Mouse (Mus musculus) liver (tissue): ENCODE measurements around the gene Itpr1.
A peak's percentile ranks its signal among the peaks of the same experiment; 100 is the strongest.

Experiments
- DNase-seq: peaks from one replicate; pipeline ENCODE4 v3.0.0-alpha.2; 2020; ENCODE audit warnings: mixed read lengths

Gene Itpr1

DNA sequence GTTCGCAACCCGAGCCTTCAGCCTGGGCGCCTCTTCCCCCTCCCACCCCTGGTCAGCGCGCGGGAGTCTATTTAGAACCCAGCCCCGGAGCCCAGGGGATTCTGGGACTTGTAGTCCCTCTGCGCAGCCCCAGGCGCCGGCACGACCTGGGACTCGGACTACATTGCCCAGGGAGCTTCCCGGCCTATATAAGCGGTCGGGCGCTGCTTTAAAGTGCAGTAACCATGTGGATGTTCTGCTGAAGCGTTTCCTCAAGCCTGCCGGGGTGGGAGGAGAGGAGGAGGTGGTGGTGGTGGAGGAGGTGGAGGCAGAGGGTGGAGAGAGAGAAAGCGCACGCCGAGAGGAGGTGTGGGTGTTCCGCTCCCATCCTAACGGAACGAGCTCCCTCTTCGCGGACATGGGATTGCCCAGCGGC, at the start of gene Itpr1:
Gene Itpr1 (plus strand): TSS at position 216 of the 415 bp plus-strand sequence.
- peak; percentile 97 for DNase-seq

DNA sequence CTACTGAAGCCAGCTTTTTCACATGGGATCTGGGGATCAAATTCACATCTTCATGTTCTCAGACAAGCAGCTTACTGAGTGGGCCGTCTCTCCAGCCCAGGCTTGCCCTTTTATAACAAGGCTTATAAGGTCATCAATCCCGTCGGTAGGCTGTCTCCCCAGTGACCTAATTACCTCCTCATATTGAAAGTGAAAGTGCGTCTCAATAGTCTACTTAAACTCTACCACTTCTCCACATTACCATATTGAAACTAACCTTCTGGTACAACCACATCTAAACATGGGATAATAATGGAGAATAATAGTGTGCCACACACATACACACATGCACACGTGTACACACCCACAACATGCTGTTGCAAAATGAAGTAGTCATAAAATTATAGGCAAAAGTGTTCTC, 48.0 kb upstream of the Itpr1 start:
- no peak for DNase-seq

DNA sequence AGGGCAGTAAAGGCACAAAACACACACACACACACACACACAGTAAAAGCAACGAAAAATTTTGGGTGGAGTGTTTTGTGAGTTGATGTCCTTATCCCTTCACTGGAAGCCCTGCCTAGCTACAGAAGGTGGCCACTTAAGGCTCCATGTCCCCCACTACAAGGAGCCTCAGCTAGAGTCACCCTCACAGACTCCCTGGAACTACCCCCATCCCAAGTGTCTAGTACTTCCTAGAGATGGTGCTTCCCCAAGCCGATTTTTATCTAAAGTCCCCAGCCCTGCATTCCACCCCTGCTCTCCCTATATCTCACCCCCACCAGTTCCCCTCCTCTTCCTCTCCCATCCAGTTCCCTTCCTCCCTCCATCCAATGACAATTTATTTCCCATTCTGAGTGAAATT, 47.3 kb upstream of the Itpr1 start:
- no peak for DNase-seq

DNA sequence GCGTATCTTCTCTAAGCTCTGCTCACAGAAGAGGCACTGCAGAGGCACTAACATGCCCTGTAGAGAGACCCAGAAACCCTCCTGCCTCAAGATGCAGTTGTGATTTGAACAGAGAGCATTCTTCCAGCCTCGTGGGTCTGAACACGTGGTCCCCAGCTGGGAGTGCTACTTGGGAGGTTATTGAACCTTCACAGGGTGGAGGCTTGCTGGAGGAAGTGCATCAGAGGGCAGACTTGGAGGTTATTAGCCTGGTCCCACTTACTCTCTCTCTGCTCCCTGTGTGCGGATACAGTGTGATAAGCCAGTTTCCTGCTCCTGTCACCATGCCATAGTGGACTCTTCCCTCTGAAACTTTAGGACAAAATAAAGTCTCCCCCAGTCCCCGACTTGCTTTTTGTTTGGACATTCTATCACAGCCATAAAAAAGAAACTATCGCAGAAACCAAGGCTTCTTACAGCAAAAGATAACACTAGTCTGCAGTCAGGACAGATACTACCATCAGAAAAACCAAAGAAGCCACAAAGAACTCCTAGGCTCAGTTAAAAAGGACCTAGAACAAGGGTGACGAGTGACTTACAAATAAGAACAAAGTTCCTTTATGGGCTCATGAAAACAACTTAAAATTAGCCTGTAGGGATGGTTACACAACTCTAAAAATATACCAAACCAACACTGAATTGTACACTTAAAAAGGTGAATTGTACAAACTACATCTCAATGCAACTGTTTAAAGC, 44.8 kb upstream of the Itpr1 start:
- no peak for DNase-seq

DNA sequence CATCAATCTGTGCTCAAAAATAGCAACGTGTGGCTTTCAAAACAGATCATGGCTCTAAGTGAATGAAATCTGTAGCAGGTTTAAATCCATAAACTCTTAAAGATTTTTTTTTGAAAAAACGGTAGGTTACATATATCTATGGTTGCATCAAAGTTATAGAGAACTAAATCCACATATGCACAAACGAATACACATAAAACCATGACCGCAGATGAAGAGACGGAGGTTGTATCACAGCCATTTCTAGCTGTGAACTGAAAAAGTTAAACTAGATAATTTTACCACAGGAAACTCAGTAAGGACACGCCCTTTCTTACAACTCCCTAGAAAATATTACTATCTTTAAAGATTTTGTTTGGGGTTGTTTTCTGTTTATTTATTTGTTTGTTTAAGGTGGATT, 44.2 kb upstream of the Itpr1 start:
- no peak for DNase-seq

DNA sequence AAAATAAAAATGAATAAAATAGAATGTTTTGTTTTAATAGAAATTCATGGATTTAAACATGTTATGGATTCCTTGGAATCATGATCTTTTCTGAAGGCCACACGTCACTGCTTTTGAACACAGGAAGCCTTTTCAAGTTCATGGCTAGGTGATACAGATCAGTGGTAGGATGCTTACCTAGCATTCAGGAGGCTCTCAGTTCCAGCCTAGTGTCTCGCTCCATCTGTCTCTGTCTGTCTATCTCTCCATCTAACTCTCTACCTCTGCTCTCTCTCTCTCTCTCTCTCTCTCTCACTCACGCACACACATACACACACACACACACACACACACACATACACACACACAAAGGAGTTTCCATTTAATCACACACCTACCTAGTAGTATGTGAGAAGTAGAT, 43.4 kb upstream of the Itpr1 start:
- no peak for DNase-seq

DNA sequence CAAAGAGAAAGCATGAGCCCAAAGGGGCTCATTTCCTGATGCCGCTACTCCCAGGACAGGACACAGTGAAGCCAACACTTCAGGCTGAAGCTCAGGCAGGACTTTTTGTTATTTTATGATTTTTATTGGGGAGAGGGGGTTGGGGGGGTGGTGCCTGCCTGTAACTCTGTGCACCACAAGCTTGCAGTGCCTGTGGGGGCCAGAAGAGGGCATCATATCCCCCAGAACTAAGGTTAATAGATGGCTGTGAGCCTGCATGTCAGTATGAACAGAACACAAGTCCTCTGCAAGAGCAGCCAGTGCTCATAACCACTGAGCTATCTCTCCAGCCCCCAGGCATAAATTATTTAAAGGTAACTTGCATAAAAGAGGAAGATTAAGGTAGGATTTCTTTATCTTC, 40.7 kb upstream of the Itpr1 start:
- no peak for DNase-seq

DNA sequence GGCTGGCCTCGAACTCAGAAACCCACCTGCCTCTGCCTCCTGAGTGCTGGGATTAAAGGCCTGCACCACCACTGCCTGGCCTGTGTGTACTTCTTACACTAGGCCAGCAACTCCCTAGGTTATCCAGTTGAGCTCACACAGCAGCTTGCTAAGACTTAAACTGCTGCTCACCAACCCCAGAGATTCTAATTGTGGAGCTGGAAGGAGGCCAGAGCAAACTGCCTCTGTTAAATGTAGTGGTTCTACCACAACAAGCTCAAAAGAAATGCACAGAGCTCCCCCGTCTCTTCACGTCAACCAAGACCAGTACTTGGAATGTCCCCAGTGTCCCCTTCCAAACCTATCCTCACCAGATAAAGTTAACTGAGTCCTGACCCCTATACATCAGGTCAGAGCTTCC, 38.7 kb upstream of the Itpr1 start:
- DNase-seq, result no peak

DNA sequence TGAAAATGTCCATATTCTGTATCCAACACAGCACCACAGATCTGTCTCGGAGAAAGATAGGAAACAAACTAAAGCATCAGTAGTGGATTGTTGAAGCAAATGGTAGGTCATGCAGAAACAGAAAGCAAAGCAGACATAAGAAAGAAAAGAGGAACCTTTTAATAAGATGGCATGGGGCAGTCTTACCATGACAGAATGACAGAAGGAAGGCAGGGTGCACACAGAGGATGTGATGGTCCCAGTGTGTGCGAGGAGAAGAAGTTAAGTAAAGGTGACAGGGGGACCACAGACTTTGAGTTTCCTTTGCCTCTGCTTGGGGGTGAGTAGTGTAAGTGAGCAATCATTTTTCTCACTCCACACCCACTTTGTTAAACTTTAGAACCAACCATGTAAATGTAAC, 33.8 kb upstream of the Itpr1 start:
- DNase-seq, result no peak

DNA sequence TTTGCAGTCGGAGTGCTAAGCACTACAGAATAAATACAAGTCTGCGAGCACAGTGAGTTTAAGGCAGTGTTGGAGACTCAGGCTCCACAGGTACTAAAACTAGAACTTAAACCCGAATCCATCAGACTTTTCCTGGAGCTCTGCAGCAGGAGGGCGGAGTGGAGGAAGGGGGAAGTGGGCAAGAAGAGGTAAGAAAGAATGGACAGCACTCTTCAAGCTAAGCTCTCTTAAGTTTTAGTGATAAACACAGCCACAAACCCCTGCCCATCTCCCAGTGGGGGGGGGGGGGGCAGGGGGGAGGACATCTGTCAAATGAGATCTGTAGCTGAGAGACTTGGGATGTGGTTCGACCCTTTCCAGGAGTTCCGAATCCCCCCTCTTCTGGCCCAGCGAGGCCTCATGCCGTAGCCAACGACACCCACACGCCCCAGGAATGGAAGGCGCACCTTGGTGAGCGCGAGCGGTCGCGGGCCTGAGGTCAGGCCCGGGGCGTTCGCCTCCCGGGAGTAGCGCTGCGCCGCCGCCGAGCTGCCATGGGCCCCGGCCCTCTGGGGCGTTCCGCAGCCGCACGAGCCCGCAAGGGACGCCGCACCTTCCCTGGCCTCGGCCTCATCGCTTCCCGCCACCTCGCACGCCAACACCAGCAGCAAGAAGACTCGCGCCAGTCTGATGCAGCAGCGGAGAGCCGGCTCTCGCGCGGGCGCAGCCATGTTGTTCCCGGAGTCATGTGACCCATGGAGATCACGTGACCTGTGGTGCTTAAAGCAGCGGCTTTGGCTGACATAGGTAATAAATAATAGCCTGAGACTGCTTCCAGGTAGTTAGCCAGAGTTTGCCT, 27.8 kb upstream of the Itpr1 start, which contains the start of gene Sumf1:
Gene Sumf1 (minus strand): TSS at position 736 of the 838 bp plus-strand sequence.
- DNase-seq, result peak; percentile 86

DNA sequence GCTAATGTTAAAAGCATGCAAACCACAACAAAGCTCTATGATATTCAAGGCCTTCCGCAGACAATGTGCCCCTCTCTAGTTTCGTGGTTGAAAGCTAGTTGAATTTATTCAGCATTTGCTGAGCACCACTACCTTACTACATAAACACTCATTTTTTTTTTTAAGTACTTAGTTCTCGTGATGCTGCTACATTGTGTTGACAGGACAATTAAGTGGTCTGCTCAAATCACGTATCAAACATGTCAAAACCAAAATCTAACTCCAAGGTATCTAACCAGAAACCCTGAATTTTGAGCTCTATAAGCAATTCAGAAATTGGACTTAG, 27.2 kb upstream of the Itpr1 start:
- no peak for DNase-seq

DNA sequence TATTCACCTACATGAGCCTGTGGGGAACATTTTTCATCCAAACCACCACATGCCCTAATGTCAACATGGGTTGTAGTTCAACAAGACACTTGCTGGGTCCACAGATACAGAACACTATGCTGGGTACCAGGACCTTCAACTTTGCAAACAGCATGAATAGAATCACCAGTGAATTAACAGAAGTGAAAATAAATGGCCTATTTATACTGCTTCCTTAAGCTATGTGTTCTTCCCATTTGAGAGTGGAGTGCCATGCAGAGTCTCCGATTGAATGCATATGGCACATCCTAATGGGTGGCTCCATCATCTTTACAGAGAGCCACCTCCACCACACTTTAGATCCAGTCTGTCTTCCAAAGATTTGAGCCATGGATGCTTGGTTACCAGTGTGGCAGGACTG, 22.2 kb upstream of the Itpr1 start:
- no peak for DNase-seq

DNA sequence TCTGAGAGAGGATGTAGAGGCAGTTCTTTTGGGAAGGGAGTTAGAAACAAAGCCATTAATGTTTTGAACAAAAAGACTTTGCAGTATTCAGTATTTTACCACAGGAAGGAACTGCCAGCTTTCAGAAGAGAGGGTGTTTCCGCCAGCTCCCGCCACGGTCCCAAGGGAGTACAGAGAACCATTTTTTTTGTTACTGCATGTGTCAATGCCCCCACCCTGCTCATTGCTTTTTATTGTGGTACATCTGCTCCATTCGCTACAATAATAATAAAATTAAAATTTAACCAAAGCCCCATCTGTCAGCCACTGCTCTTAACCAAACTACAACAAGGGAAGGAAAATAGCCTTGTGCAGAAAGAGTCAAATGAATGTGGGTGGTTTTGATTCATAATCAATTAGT, 20.3 kb upstream of the Itpr1 start:
- DNase-seq, result no peak

DNA sequence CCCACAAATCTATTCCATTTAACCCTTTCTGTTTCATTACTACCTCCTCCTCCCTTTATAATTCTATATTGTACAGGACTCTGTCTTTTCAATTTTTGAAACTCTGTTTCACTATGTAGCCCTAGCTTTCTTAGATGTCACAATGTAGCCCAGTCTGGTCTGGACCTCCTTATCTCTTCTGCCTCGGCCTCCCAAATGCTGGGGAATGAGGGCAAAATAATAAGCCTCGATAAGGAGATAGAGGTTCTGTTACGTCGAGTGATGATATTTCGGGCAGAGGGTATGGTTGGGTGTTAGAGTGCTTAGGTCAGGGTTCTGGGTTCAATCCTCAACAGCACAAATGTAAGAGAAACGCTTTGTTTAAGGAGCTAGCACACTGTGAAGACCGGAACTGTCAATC, 16.2 kb upstream of the Itpr1 start:
- DNase-seq, result no peak

DNA sequence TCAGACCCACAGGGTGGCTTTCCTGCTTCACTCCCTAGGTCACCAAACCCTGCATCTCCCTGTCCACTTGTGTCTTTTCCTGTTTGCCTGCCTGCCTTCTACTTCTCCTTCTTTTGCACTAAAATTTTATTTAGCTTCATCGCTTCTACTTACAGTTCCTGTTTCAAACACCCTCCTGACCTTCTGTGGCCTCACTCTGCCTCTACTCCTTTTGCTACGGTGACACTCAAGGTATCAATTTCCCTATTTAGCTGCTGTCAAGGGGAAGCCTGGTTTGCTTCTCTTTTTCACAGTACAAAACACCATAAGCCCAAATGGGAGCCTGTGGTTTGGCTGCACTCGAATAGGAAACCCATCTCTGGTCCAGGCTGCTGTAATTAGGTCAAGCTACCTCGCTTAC, 15.8 kb upstream of the Itpr1 start:
- no peak for DNase-seq

DNA sequence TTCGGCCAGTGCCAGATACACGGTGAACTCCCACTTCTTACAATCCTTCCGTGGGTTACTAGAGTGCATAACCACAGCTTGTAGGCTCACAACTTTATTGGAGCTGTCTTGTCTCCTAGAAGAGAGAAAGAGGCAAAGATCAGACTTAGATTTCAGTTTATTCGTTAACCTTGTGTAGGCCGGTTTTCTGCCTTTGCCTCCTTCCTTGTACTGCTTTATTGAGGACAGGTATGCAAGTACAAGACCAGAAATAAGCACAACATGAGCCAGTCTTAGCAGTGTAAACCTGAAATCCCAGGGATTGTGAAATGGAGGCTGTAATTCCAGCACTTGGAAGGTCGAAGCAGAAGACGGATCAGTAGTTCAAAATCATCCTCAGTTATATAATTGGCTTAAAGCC, 14.6 kb upstream of the Itpr1 start:
- no peak for DNase-seq

DNA sequence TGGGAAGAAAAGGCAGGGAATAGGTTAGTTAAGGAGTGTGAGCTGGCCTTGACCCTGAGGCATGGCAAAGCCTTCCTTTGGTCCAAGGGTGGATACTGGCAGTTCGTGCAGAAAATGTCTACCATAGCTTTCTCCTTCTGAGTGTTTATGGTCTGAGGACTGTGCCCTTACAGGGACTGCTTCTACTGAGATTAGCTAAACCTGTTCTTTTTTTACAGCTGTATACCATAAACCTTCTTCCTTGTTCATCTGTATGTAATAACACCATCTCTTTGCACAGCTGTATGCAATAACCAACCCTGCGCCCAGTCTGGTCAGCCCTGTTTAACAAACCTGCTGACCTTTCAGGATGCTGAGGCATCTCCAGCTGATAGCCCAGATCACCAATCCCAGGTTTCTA, 8.6 kb upstream of the Itpr1 start:
- no peak for DNase-seq

DNA sequence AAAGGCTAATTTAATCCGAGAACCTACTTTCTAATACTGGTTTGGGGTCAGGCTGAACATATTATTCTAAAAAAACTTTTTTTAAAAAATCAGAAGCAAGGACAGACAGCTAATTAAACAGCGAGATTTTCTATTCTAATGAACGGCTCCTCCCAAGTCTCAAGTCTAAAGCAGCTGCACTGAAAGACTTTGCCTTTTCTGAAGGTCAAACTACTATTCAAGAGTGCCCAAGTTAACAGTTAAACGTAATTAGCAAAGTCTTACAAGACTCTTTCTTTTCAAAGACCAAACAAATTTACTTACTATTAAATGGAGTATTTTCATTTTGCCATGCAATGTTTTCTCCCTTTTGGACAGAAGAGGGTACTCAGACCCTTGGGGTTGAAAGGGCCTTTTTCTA, 6.8 kb upstream of the Itpr1 start:
- no peak for DNase-seq

DNA sequence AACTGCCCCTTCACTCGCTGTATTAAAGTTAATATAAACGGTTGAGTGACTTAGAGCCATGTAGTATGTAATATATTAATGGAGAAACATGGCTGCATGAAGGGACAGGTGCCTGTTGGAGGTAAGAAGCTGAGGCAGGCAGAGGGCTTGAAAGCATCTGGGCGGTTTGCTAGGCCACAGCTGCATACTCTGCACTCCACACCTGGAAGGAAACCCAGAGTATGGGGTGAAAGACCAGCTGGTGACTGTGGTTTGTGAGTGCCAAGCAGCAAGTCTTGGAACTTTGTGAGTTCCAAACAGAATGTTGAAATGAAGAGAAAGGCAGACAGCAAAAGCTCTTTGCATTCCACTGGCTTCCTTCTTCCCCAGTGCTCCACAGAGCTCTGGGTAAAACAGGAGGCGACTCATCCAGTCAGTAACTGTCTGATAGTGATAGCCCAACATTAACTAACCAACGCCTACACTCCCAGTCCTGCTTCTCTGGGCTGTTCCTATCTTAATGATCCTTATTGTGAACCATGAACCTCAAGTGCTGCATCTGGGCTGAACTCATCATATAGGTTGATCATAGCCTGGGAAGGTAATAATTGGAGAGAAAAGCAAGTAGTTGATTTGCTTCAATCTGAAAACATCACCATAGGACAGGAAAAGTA, 5.9 kb upstream of the Itpr1 start:
- DNase-seq, result peak; percentile 26

DNA sequence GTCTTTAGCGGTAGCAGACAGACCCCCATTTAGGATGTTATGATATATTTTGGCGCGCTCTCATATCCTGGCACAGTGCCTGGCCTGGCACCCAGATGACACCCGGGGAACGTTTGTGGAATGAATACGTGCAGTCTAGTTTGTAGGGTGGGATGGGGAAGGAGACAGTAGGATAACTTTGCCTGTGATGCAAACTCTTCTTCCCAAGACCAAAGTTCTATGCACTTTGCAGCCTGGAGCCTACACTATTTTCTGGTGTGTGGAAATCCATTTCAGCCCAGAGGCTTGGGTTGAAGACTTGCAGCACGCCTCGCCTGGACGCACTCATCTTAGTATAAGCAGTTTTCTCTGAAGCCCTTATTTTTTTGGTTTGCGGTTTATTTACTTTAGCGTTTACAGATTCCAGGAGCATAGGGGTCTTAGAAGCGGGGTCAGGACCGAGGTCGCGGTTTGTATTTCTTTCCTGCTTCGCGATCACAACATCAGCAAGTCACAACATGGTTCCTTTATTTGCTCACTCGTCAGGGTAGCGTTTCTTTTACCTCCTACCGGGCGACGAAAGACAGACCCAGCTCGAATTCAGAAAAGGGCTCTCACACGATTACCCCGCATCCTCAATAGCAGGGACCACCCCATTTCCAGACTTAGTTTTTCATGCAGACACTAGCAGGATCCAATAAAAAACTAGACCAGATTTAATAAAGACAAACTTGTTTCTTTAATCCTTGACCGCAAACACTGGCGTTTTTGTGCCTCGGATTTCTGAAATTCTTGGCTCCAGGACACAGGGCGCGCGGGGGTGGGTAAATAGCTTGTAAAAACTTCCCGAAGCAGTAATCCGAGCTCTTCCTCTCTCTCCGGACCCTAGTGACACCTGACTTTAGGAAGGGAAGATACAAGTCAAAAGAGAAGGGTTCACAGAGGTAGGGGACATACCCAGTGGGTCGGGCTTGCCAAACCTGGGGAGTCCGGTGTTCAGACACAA, 708 bp upstream of the Itpr1 start:
- no peak for DNase-seq

DNA sequence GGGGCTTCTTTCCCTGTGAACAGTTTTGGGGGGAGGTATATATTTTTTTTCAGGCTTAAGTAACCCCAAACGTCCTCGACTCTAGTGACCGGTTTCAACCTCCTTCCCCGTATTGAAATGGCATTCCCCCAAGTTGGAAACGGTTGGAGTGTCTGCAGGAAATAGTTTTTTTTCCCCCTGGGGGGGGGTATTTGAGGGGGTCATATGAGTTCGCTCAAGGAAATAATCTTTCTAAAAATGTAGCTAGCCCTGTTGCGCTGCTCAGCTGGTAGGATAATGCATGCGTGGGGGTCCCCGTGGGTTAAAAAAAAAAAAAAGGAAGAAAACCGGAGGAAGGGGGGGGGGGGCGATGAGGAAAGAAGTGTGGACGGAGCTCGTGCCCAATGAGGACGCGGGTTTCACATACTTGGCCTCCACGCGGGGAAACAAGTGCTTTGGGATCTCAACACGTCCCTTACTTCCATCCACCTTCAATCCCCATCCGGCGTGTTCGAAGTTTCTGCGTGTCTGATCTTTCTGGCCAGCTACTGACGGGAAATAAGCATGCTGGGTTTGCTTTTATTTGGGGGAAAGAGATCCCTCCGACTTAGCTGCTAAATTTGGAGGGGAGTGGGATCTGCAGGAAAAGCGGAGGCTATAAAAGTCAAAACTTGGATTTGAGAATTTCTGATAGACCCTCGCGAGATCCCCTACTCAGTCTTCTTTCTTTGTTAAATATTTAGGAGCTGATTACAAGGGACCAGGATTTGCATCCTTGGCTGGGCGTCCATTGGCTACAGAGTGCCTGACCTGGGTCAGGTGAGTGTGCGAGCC, 791 bp downstream of the Itpr1 start:
- DNase-seq, result no peak
